Mouse (Mus musculus) embryonic facial prominence, embryonic 14.5 days (tissue): Measurements from ENCODE around the gene Gm20696. TPM values are rescaled to one million over a fixed set of nuclear protein-coding genes. Genes with fewer than 3 reads are reported as not detected.

Experiments
- ATAC-seq: fragments of 200-750 bp; cut with Nextera tagmentation; 2 replicates; pipeline ENCODE4 v1.8.0; 2017; ENCODE audit warnings: low read depth, moderate number of reproducible peaks, moderate TSS enrichment
- DNase-seq: peaks from one replicate; pipeline ENCODE4 v3.0.0-alpha.2; 2015; ENCODE audit warnings: low spot score
- H3K27ac ChIP-seq: fragments of 300-500 bp; sonication (generic); replicated peaks from 2 replicates; pipeline ENCODE4 v1.5.1; 2014; ENCODE audit warnings: low read depth, mild to moderate bottlenecking, low read length, moderate library complexity
- H3K27me3 ChIP-seq: fragments of 300-500 bp; sonication (generic); replicated peaks from 2 replicates; pipeline ENCODE4 v1.6.1; 2014; ENCODE audit warnings: low read length; ENCODE audit not compliant: control insufficient read depth, insufficient read depth
- H3K36me3 ChIP-seq: fragments of 300-500 bp; sonication (generic); 2 replicates; pipeline ENCODE4 v1.6.1; 2014; ENCODE audit warnings: low read length, mixed read lengths; ENCODE audit not compliant: control insufficient read depth, insufficient read depth
- H3K4me1 ChIP-seq: fragments of 300-500 bp; sonication (generic); 2 replicates; pipeline ENCODE4 v1.6.1; 2014; ENCODE audit warnings: antibody characterized with exemption, low read length; ENCODE audit not compliant: control insufficient read depth, insufficient read depth
- H3K4me2 ChIP-seq: fragments of 300-500 bp; sonication (generic); 2 replicates; pipeline ENCODE4 v1.6.1; 2014; ENCODE audit warnings: low read depth, mild to moderate bottlenecking, low read length, moderate library complexity, mixed read lengths
- H3K4me3 ChIP-seq: fragments of 300-500 bp; sonication (generic); 2 replicates; pipeline ENCODE4 v1.5.1; 2014; ENCODE audit warnings: low read depth, mild to moderate bottlenecking, low read length
- H3K9ac ChIP-seq: fragments of 300-500 bp; sonication (generic); 2 replicates; pipeline ENCODE4 v1.6.1; 2014; ENCODE audit warnings: low read depth, mild to moderate bottlenecking, low read length, moderate library complexity, mixed read lengths
- H3K9me3 ChIP-seq: fragments of 300-500 bp; sonication (generic); 2 replicates; pipeline ENCODE4 v1.6.1; 2016; ENCODE audit warnings: low read length; ENCODE audit not compliant: control insufficient read depth
- WGBS: fragments of 180-500 bp; shearing (Covaris S2); extraction: QIAGEN DNeasy Blood & Tissue Kit; methylation state at CpG from one replicate; pipeline ENCODE4 v1.1.7; 2014; 5-methylcytosine and 5-hydroxymethylcytosine counted together
- polyA plus RNA-seq: library from polyadenylated mRNA; unstranded; fragments of >200 nt; fragmentation: Nextera tagmentation; extraction: Ambion mirVana; gene quantifications from 2 replicates; pipeline ENCODE4 v1.2.1, GENCODE M21; 2014

Gene Gm20696
- polyA plus RNA-seq, 1 experiment from 2014 or later, result 3.0 TPM

- DNase-seq (no peak), ATAC-seq (no peak)
- Histone ChIP-seq H3K27ac (no peak overlapping the region), H3K9ac (no peak overlapping the region), H3K27me3 (no peaks in the 10 kb centered on the region), H3K9me3 (no peaks in the 10 kb centered on the region), H3K4me2 (no peak overlapping the region), H3K4me3 (no peak overlapping the region), H3K4me1 (no peaks in the 10 kb centered on the region), H3K36me3 (0 out of 2 replicates have a peak, but pooled peaks cover 13% of the 10 kb centered on the region)
- WGBS, result 92% methylated on average over 14 of the region's 14 CpGs
Measured at GRCm38 (mm10) chr6:99430560-99430959, 236.0 kb downstream of the Gm20696 start.

GRCm38 (mm10) chr6:99429378-99430131, 237.0 kb downstream of the Gm20696 start:
- Histone ChIP-seq H3K27me3 (no peaks in the 10 kb centered on the region), H3K9ac (no peak overlapping the region), H3K27ac (no peak overlapping the region), H3K4me2 (no peak overlapping the region), H3K9me3 (no peaks in the 10 kb centered on the region), H3K36me3 (0 out of 2 replicates have a peak, but pooled peaks cover 6% of the 10 kb centered on the region), H3K4me1 (no peaks in the 10 kb centered on the region), H3K4me3 (no peak overlapping the region)
- ATAC-seq (no peak), DNase-seq (no peak)
- 78% methylated on average over 16 of the region's 16 CpGs for WGBS

DNA sequence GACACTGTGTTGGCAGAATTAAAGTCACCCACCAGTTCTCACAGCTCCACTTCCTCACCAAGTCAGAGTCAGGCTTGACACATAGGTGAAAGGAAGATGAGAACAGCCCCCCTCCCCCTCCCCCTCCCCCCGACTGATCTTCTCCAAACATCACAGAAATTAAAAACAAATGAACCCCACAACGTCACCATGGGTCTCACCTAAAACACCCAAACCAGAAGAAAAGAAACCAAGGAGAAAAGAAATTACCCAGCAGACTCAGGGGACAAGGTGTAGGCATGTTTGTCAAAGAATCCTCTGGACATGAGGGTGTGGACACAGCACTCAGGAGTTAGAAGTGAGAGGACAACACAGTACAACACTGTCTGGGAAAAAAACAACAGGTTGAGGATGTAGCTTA, 237.6 kb downstream of the Gm20696 start:
- H3K27ac ChIP-seq, result no peak overlapping the region
- no peaks in the 10 kb centered on the region for H3K9me3 ChIP-seq
- WGBS, result 64% methylated on average over 2 of the region's 2 CpGs
- no peak overlapping the region for H3K4me2 ChIP-seq
- no peak overlapping the region for H3K9ac ChIP-seq
- H3K4me1 ChIP-seq, result no peaks in the 10 kb centered on the region
- DNase-seq (no peak), ATAC-seq (no peak)
- no peaks in the 10 kb centered on the region for H3K27me3 ChIP-seq
- no peak overlapping the region for H3K4me3 ChIP-seq
- H3K36me3 ChIP-seq, result 0 out of 2 replicates have a peak, but pooled peaks cover under 1% of the 10 kb centered on the region

- Histone ChIP-seq H3K4me2 (no peak overlapping the region), H3K4me3 (no peak overlapping the region), H3K4me1 (no peaks in the 10 kb centered on the region), H3K36me3 (no peaks in the 10 kb centered on the region), H3K27me3 (no peaks in the 10 kb centered on the region), H3K9ac (no peak overlapping the region), H3K27ac (no peak overlapping the region), H3K9me3 (no peaks in the 10 kb centered on the region)
- DNase-seq (no peak), ATAC-seq (no peak)
- 74% methylated on average over 4 of the region's 4 CpGs for WGBS
Measured at GRCm38 (mm10) chr6:99427301-99427700, 239.3 kb downstream of the Gm20696 start.

DNA sequence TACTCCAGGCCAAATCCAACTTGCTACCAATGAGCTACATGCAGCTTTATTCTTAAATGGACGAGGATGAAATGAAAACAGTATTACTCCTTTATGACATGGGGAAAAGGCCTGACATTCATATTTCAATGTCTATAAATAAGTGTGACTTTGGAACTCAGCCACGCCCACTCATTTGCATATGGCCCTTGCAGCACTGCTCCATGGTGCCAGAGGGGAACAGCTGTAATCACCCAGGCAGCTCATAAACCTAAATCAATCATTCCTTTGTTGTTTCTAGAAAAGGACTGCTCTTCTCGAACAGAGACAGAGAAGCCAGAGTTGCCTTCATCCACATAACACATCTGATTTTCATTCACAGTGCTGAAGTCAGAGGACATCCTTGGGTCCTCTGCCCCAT, 241.6 kb downstream of the Gm20696 start:
- WGBS, result 47% methylated on average over 3 of the region's 3 CpGs
- Histone ChIP-seq H3K9ac (no peak overlapping the region), H3K27ac (no peak overlapping the region), H3K36me3 (no peaks in the 10 kb centered on the region), H3K4me3 (no peak overlapping the region), H3K9me3 (no peaks in the 10 kb centered on the region), H3K4me2 (no peak overlapping the region), H3K4me1 (no peaks in the 10 kb centered on the region), H3K27me3 (no peaks in the 10 kb centered on the region)
- DNase-seq, result peak; percentile 36
- ATAC-seq, result no peak

DNA sequence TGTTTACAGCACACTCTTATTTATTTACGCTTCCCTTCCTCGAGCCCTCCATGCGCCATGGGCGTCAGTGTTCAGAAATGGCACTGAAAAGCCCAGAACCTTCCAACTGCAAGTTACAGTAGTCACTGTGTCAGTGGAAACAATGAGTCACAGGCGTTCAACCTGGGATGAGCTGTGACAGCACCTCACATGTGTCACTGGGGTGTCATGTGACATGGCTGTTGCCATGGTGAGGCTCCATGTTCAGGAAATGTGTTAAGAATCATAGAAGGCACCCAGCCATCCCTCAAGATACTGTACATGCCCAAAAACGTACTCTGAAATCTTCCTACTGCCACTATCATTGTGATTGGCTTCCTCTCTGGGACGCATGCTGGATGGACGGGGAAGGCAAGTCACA, 245.9 kb downstream of the Gm20696 start:
- Histone ChIP-seq H3K4me1 (no peaks in the 10 kb centered on the region), H3K36me3 (no peaks in the 10 kb centered on the region), H3K9me3 (no peaks in the 10 kb centered on the region), H3K27me3 (no peaks in the 10 kb centered on the region), H3K4me3 (no peak overlapping the region), H3K4me2 (no peak overlapping the region), H3K27ac (no peak overlapping the region), H3K9ac (no peak overlapping the region)
- WGBS, result 82% methylated on average over 8 of the region's 8 CpGs
- ATAC-seq (no peak), DNase-seq (no peak)

DNA sequence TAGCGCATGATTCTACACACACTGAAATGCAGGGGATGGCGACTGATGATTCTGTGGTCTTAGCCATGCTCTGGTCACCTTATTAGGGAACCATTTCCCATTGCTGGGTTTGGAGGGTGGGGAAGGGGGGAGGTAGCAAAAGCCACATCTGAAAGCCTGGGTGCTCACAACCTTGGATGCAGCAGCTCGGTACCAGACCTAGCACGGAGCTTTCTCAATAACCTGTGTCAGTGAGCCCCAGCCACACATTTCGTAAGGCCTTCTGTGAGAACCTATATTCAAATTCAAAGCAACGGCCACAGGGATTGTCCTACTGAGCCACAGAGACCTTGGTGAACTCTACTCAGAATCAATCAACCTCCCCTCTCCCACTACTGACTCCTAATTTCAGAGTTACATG, 254.0 kb downstream of the Gm20696 start:
- H3K36me3 ChIP-seq, result no peaks in the 10 kb centered on the region
- 84% methylated on average over 6 of the region's 6 CpGs for WGBS
- no peak overlapping the region for H3K27ac ChIP-seq
- no peaks in the 10 kb centered on the region for H3K27me3 ChIP-seq
- no peaks in the 10 kb centered on the region for H3K9me3 ChIP-seq
- DNase-seq, result no peak
- no peak overlapping the region for H3K9ac ChIP-seq
- no peak for ATAC-seq
- H3K4me3 ChIP-seq, result no peak overlapping the region
- H3K4me2 ChIP-seq, result no peak overlapping the region
- H3K4me1 ChIP-seq, result no peaks in the 10 kb centered on the region

DNA sequence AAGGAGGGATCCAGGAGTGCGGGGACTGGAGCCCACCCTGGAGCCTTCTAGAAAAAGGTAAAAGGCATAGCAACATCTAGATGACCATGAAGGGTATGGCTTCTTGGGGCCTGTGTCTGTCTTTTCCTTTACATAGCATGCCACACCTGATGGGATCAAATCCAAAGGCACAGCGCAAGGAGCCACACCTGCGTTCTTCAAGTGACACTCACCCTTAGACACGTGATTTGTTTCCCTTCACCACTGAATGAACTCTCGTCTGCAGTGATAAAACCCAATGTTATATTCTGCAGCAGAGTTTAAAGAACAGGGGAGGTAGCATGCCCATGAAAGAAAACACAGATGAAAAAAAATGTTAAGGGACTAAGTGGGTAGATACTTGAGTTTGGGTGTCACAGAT, 257.0 kb downstream of the Gm20696 start:
- ATAC-seq (no peak), DNase-seq (no peak)
- no peaks in the 10 kb centered on the region for H3K27me3 ChIP-seq
- no peak overlapping the region for H3K27ac ChIP-seq
- no peak overlapping the region for H3K4me2 ChIP-seq
- no peaks in the 10 kb centered on the region for H3K36me3 ChIP-seq
- H3K4me3 ChIP-seq, result no peak overlapping the region
- H3K9ac ChIP-seq, result no peak overlapping the region
- H3K4me1 ChIP-seq, result no peaks in the 10 kb centered on the region
- H3K9me3 ChIP-seq, result no peaks in the 10 kb centered on the region
- WGBS, result 85% methylated on average over 5 of the region's 5 CpGs

GRCm38 (mm10) chr6:99408880-99409279, 257.7 kb downstream of the Gm20696 start:
- H3K9ac ChIP-seq, result no peak overlapping the region
- no peaks in the 10 kb centered on the region for H3K9me3 ChIP-seq
- H3K4me1 ChIP-seq, result no peaks in the 10 kb centered on the region
- ATAC-seq (no peak), DNase-seq (no peak)
- no peak overlapping the region for H3K4me3 ChIP-seq
- H3K4me2 ChIP-seq, result no peak overlapping the region
- no peaks in the 10 kb centered on the region for H3K36me3 ChIP-seq
- H3K27ac ChIP-seq, result no peak overlapping the region
- H3K27me3 ChIP-seq, result no peaks in the 10 kb centered on the region
- WGBS, result 74% methylated on average over 4 of the region's 4 CpGs
